Mouse (Mus musculus): ENCODE measurements around the gene Slc39a5.

DNA sequence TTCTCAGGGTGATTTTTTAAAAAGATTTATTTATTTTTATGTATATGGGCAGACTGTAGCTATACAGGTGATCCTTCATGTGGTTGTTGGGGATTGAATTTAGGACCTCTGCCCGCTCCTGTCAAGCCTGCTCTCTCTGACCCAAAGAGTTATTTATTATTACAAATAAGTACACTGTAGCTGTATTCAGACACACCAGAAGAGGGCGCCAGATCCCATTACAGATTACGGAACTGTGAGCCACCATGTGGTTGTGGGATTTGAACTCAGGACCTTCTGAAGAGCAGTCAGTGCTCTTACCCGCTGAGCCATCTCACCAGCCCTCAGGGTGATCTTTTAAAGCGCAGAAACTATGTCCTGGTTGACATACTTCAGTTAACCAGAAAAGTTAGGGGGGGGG lies 28.9 kb downstream of the Slc39a5 start:
- TF ChIP-seq POLR2A (IDR thresholded peaks at IDR 0.05; ENCODE audit: insufficient read depth, low read depth, low read length) (no peak), CTCF (IDR thresholded peaks at IDR 0.05; ENCODE audit: insufficient read depth, low read depth, low read length) (no peak)
